Mouse (Mus musculus): ENCODE data around the gene Xrcc4. TPM values are rescaled to one million over a fixed set of nuclear protein-coding genes. Genes with fewer than 3 reads are reported as not detected.

Gene Xrcc4
- polyA plus RNA-seq, 1 experiment from 2014 or later, result 15.4 TPM

DNA sequence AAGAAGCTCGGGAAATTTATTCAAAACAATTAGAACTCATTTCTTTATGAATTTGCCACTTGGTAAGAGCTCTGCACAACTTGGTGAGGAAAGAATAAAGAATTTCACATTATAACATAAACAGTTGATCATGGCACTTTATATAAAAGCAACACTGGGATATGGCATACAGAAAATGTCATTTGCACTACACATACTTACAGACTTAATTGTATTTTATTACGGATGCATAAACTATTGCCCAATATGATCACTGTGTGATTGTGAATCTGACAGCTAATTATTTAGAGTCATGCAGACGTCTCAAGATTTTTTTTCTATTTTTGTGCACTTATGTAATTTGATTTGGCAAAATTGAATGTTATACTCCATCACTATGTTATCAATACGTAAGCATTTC, 56.4 kb downstream of the Xrcc4 start:
- 71% methylated on average over 4 of the region's 4 CpGs for WGBS

DNA sequence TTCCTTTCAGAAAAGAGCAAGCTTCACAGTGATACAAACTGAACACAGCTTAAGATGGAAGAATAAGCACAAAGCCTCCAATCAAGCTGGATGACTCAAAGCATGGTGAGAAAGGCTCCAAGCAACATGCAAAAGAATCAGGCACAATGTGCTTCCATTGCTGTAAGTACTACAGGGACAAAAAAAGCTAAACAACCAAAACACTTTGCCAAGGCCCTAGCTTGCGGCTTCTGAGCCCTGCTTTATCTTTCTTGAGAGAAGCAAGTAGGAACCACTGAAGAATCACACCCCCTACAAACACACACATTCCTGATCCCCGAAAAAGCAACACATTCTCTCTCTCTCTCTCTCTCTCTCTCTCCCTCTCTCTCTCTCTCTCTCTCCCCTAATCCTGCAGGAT, 56.9 kb downstream of the Xrcc4 start:
- no peak overlapping the region for H3K9ac ChIP-seq
- H3K9me3 ChIP-seq, result no peaks in the 10 kb centered on the region
- H3K4me2 ChIP-seq, result no peak overlapping the region
- no peaks in the 10 kb centered on the region for H3K27me3 ChIP-seq
- no peaks in the 10 kb centered on the region for H3K4me1 ChIP-seq
- H3K4me3 ChIP-seq, result no peak overlapping the region
- no peaks in the 10 kb centered on the region for H3K36me3 ChIP-seq
- H3K27ac ChIP-seq, result no peak overlapping the region
- ATAC-seq (ENCODE audit: insufficient number of reproducible peaks, insufficient read depth, low FRiP score, low TSS enrichment, low read depth), result no peak
- 49% methylated on average over 2 of the region's 2 CpGs for WGBS

More for the DNA sequence above, 56.4 kb downstream of the Xrcc4 start:
- Histone ChIP-seq H3K27ac (no peak overlapping the region), H3K9ac (no peak overlapping the region), H3K4me3 (no peak overlapping the region), H3K27me3 (no peaks in the 10 kb centered on the region), H3K9me3 (no peaks in the 10 kb centered on the region), H3K4me2 (no peak overlapping the region), H3K4me1 (no peaks in the 10 kb centered on the region), H3K36me3 (no peaks in the 10 kb centered on the region)
- ATAC-seq (ENCODE audit: insufficient number of reproducible peaks, insufficient read depth, low FRiP score, low TSS enrichment, low read depth), result no peak

DNA sequence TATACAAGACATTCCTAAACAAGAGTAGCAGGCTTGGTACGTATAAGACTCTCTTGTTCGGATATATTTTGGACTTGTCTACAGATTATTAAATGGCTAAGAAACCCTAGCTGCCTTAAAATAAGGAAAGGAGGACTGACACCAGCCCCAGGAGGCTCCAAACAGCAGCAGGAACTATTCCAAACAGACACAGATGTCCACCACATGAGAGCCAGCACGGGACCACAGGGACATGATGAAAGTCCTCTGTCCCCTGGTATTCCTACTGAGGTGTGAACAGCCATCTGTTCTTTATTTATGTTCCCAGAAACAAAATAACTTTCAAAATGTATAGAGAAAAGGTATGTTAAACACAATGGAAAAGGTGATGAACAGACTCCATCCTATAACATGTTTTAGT, 58.5 kb downstream of the Xrcc4 start:
- Histone ChIP-seq H3K4me2 (no peak overlapping the region), H3K9me3 (no peaks in the 10 kb centered on the region), H3K4me3 (no peak overlapping the region), H3K27me3 (no peaks in the 10 kb centered on the region), H3K9ac (no peak overlapping the region), H3K27ac (no peak overlapping the region), H3K36me3 (no peaks in the 10 kb centered on the region), H3K4me1 (no peaks in the 10 kb centered on the region)
- WGBS, result 41% methylated on average over 3 of the region's 3 CpGs
- ATAC-seq (ENCODE audit: insufficient number of reproducible peaks, insufficient read depth, low FRiP score, low TSS enrichment, low read depth), result no peak

DNA sequence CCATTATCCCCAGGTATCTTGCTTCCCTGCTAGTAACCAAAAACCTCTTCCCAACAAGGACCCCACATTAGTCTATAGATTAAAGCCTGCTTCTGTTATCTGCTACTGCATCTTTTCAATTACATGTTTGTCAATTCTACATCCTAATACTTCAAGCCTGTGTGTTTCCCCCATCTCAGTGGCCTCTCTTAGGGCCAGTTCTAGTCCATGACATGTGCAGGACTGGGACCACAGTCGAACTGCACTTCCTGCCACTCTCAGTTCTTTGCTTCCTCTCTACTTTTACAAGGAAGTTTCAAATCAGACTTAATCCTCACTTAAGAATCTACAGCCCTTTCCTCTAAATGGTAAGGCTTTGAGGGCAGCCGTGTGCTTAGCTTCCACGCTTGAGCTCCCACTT, 76.8 kb downstream of the Xrcc4 start:
- Histone ChIP-seq H3K4me3 (no peak overlapping the region), H3K4me2 (no peak overlapping the region), H3K27me3 (no peaks in the 10 kb centered on the region), H3K9ac (no peak overlapping the region), H3K27ac (no peak overlapping the region), H3K4me1 (peaks cover 7% of the 10 kb centered on the region; the same call in 1 of the 2 replicates), H3K36me3 (no peaks in the 10 kb centered on the region), H3K9me3 (no peaks in the 10 kb centered on the region)
- 46% methylated on average over 3 of the region's 3 CpGs for WGBS
- no peak for ATAC-seq (ENCODE audit: insufficient number of reproducible peaks, insufficient read depth, low FRiP score, low TSS enrichment, low read depth)

DNA sequence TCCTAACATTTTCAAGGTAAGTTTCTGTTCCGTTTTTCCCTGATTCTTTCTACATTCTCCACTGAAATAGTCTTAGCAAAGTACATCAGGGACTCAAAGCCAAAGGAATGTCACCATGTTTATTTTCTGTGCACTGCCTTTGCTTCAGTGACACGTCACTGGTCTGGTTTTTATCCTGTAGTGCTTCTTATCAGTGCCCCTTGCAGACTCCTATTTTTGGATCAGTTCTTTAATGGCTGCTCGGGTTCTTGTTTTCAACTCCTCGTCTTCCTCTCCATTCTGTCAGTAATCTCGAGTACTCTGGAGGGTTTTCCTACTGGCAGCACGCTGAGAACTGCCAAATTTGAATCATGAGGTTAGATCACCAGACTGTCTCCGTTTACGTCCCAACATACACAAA, 77.2 kb downstream of the Xrcc4 start:
- H3K4me3 ChIP-seq, result no peak overlapping the region
- H3K27ac ChIP-seq, result no peak overlapping the region
- ATAC-seq (ENCODE audit: insufficient number of reproducible peaks, insufficient read depth, low FRiP score, low TSS enrichment, low read depth), result no peak
- no peak overlapping the region for H3K9ac ChIP-seq
- no peaks in the 10 kb centered on the region for H3K9me3 ChIP-seq
- 58% methylated on average over 8 of the region's 8 CpGs for WGBS
- H3K27me3 ChIP-seq, result no peaks in the 10 kb centered on the region
- peaks cover 7% of the 10 kb centered on the region; the same call in 1 of the 2 replicates for H3K4me1 ChIP-seq
- no peak overlapping the region for H3K4me2 ChIP-seq
- H3K36me3 ChIP-seq, result no peaks in the 10 kb centered on the region

DNA sequence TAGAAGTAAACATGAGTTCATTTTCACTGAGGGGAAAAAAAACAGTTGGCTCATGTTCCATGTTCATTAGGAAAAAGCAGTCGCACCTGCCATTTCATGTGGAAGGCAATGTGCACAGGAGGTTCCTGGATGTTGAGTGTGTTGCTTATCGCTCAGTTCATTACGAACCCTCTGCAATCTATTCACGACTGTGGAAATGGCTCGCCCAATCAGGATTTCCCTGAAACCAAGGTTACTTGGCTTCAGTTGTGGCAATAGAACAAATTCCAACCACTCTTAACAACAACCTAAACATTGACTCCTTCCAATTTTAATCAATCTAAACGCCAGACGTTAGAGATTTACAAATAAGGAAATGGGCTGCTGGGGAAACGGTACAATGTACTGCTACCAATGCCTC, 78.3 kb downstream of the Xrcc4 start:
- 83% methylated on average over 8 of the region's 8 CpGs for WGBS
- H3K27me3 ChIP-seq, result no peaks in the 10 kb centered on the region
- H3K4me1 ChIP-seq, result peaks cover 7% of the 10 kb centered on the region; the same call in 1 of the 2 replicates
- no peak for ATAC-seq (ENCODE audit: insufficient number of reproducible peaks, insufficient read depth, low FRiP score, low TSS enrichment, low read depth)
- no peak overlapping the region for H3K4me3 ChIP-seq
- no peak overlapping the region for H3K27ac ChIP-seq
- no peaks in the 10 kb centered on the region for H3K9me3 ChIP-seq
- no peaks in the 10 kb centered on the region for H3K36me3 ChIP-seq
- no peak overlapping the region for H3K9ac ChIP-seq
- H3K4me2 ChIP-seq, result no peak overlapping the region

DNA sequence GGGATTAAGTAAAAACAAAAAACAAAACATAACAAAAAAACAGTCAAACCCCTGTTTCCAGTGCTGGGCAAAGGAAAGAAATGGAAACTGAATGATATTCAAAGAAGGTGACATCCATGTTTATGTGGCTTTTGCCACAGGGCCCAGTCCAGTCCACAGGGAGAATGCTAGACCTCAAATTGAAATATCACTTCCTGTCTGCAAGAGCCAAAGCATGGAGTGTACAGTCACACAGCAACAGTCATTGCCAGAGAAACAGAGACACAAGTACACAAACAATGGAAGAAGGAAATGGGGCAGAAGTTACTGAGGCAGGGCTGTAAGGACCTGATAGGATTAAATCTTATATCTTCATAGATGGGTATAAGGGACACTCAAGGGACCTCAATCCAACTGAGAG, 79.6 kb downstream of the Xrcc4 start:
- Histone ChIP-seq H3K4me1 (peaks cover 7% of the 10 kb centered on the region; the same call in 1 of the 2 replicates), H3K27ac (no peak overlapping the region), H3K4me2 (no peak overlapping the region), H3K27me3 (no peaks in the 10 kb centered on the region), H3K4me3 (no peak overlapping the region), H3K9me3 (no peaks in the 10 kb centered on the region), H3K9ac (no peak overlapping the region), H3K36me3 (no peaks in the 10 kb centered on the region)
- no peak for ATAC-seq (ENCODE audit: insufficient number of reproducible peaks, insufficient read depth, low FRiP score, low TSS enrichment, low read depth)

DNA sequence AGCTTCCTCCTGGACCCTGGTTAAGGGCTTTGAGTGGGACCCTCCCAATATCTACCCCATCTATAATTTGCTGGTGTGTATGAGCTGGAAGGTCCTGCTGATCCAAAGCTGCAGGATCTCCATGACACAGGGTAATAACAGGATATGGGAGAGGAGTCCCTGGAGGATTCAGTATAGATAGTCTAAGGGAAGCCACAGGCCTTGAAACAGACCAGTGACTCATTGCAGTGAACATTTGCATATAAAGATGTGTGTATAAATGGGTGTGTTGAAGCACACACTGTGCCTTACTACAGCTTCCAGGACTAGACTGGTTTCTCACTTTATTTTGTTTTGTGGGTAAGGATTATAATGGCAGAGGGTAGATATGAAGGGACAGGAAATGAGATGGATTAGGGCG, 83.8 kb downstream of the Xrcc4 start:
- H3K9me3 ChIP-seq, result no peaks in the 10 kb centered on the region
- H3K9ac ChIP-seq, result no peak overlapping the region
- WGBS, result 93% methylated on average over 1 of the region's 1 CpGs
- no peaks in the 10 kb centered on the region for H3K36me3 ChIP-seq
- no peaks in the 10 kb centered on the region for H3K27me3 ChIP-seq
- H3K4me3 ChIP-seq, result no peak overlapping the region
- H3K4me2 ChIP-seq, result no peak overlapping the region
- no peak for ATAC-seq (ENCODE audit: insufficient number of reproducible peaks, insufficient read depth, low FRiP score, low TSS enrichment, low read depth)
- no peaks in the 10 kb centered on the region for H3K4me1 ChIP-seq
- H3K27ac ChIP-seq, result no peak overlapping the region

DNA sequence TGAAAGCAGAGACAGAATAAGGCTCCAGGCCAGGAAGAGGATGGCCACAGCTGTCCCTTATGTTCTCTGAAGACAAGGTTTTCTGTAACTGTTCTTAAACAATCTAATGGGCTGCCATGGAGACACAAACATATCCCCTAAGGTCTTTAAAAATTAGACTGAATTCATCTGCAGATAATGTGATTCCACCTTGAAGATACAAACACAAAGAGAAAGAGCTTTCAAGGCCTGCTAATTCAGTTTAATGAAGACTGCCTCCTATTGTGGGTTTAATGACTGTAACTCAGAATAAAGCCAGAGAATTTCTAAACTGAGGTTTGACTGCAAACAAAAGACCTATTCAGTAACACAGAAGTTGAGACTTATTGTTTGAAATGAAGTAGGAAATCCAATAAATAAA, 91.9 kb downstream of the Xrcc4 start:
- Histone ChIP-seq H3K27me3 (no peaks in the 10 kb centered on the region), H3K4me1 (no peaks in the 10 kb centered on the region), H3K4me3 (no peak overlapping the region), H3K9ac (no peak overlapping the region), H3K27ac (no peak overlapping the region), H3K9me3 (no peaks in the 10 kb centered on the region), H3K4me2 (no peak overlapping the region), H3K36me3 (peaks cover 3% of the 10 kb centered on the region; the same call in 1 of the 2 replicates)
- ATAC-seq (ENCODE audit: insufficient number of reproducible peaks, insufficient read depth, low FRiP score, low TSS enrichment, low read depth), result no peak

DNA sequence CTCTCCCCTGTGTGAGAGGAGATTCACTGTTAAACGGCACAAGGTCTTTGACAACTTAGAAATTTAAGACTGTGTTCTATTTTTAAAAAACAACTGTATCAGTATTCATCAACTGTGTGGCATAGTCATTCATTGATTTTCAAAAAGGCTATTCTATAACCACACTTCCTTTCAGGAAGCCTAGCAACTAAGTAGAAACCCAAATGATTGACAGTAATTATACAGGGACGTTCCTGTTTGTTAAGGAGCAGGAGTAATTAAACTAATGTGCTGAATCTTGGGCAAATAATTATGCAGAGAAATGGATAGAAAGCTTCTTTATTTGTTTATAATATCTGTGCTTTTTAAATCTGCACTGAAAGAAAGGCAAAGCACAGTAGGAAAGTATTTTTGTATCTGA, 103.3 kb downstream of the Xrcc4 start:
- Histone ChIP-seq H3K4me3 (no peak overlapping the region), H3K9me3 (no peaks in the 10 kb centered on the region), H3K27ac (no peak overlapping the region), H3K36me3 (no peaks in the 10 kb centered on the region; the same call in 1 of the 2 replicates), H3K9ac (no peak overlapping the region), H3K4me1 (no peaks in the 10 kb centered on the region), H3K4me2 (no peak overlapping the region), H3K27me3 (no peaks in the 10 kb centered on the region)
- no peak for ATAC-seq (ENCODE audit: insufficient number of reproducible peaks, insufficient read depth, low FRiP score, low TSS enrichment, low read depth)
- WGBS, result 24% methylated on average over 2 of the region's 2 CpGs

DNA sequence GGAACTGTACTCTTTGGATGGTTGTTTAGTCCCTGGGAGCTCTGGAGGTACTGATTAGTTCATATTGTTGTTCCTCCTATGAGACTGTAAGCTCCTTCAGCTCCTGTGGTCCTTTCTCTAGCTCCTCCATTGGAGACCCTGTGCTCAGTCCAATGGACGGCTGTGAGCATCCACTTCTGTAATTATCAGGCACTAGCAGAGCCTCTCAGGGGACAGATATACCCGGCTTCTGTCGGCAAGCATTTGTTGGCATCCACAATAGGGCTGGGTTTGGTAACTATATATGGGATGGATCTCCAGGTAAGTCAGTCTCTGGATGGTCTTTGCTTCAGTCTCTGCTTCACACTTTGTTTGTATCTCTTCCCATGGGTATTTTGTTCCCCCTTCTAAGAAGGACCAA, 118.5 kb downstream of the Xrcc4 start:
- Histone ChIP-seq H3K27me3 (no peaks in the 10 kb centered on the region), H3K27ac (no peak overlapping the region), H3K9ac (no peak overlapping the region), H3K4me3 (no peak overlapping the region), H3K36me3 (no peaks in the 10 kb centered on the region), H3K4me1 (no peaks in the 10 kb centered on the region), H3K4me2 (no peak overlapping the region), H3K9me3 (no peaks in the 10 kb centered on the region)
- 79% methylated on average over 3 of the region's 3 CpGs for WGBS
- ATAC-seq (ENCODE audit: insufficient number of reproducible peaks, insufficient read depth, low FRiP score, low TSS enrichment, low read depth), result no peak

DNA sequence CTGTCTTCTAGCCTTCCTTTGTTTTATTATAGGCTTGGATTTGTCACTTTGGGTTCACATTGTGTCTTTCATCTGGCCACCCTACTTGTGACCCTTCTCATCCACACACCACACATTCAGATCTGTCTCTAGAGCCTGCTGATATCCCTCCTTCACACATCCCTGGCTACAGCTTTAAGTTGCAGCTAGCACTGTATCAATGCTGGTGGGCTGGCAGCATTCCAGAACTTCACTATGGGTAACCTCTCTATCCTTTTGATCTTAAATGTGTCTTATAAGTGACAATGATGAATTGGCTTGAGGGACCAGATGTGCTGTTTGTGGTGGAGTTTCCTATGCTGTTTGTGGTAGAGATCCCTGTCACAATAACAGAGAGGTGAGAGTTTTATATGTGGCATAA, 120.7 kb downstream of the Xrcc4 start:
- H3K9ac ChIP-seq, result no peak overlapping the region
- ATAC-seq (ENCODE audit: insufficient number of reproducible peaks, insufficient read depth, low FRiP score, low TSS enrichment, low read depth), result no peak
- no peak overlapping the region for H3K4me2 ChIP-seq
- H3K27me3 ChIP-seq, result no peaks in the 10 kb centered on the region
- no peak overlapping the region for H3K4me3 ChIP-seq
- H3K27ac ChIP-seq, result no peak overlapping the region
- H3K36me3 ChIP-seq, result no peaks in the 10 kb centered on the region
- no peaks in the 10 kb centered on the region for H3K9me3 ChIP-seq
- H3K4me1 ChIP-seq, result no peaks in the 10 kb centered on the region

DNA sequence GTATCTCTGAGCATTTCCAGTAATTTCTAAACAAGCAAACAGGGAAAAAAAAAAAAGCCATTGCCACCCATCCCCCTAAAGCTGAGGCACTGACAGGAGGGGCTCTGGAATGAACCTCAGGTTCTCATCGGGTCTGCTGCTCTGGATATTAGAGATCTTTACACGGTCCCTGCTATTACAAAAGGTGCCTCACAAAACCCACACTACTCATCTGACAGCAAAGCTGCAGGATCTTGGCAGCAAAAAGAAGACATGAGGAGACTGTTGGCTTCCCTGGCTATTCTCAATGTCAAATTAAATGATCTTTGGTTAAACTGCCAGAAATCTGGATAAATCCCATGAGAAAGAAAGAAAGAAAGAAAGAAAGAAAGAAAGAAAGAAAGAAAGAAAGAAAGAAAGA, 145.1 kb downstream of the Xrcc4 start:
- Histone ChIP-seq H3K27me3 (no peaks in the 10 kb centered on the region), H3K9ac (no peak overlapping the region), H3K27ac (no peak overlapping the region), H3K9me3 (no peaks in the 10 kb centered on the region), H3K36me3 (no peaks in the 10 kb centered on the region), H3K4me2 (no peak overlapping the region), H3K4me3 (no peak overlapping the region), H3K4me1 (no peaks in the 10 kb centered on the region)
- WGBS, result 71% methylated on average over 2 of the region's 2 CpGs
- no peak for ATAC-seq (ENCODE audit: insufficient number of reproducible peaks, insufficient read depth, low FRiP score, low TSS enrichment, low read depth)
